Mouse (Mus musculus) midbrain, embryonic 14.5 days (tissue): ENCODE data around the gene Prkca. TPM values are rescaled to one million over a fixed set of nuclear protein-coding genes. Genes with fewer than 3 reads are reported as not detected.
A peak's percentile ranks its signal among the peaks of the same experiment; 100 is the strongest.

Experiments used
- ATAC-seq: fragments of 200-750 bp; cut with Nextera tagmentation; 2 replicates; pipeline ENCODE4 v1.8.0; 2017; ENCODE audit warnings: moderate number of reproducible peaks, moderate library complexity; ENCODE audit not compliant: low FRiP score, low TSS enrichment
- DNase-seq: peaks from one replicate; pipeline ENCODE4 v3.0.0-alpha.2; 2015
- H3K27ac ChIP-seq: fragments of 300-500 bp; sonication (generic); replicated peaks from 2 replicates; pipeline ENCODE4 v1.5.1; 2014; ENCODE audit warnings: mild to moderate bottlenecking, low read depth, low read length, moderate library complexity
- H3K27me3 ChIP-seq: fragments of 300-500 bp; sonication (generic); 2 replicates; pipeline ENCODE4 v1.6.1; 2014; ENCODE audit warnings: low read length, control low read depth, mixed read lengths; ENCODE audit not compliant: control insufficient read depth, insufficient read depth
- H3K36me3 ChIP-seq: fragments of 300-500 bp; sonication (generic); 2 replicates; pipeline ENCODE4 v1.6.1; 2014; ENCODE audit warnings: low read length, control low read depth; ENCODE audit not compliant: control insufficient read depth, insufficient read depth
- H3K4me1 ChIP-seq: fragments of 300-500 bp; sonication (generic); 2 replicates; pipeline ENCODE4 v1.6.1; 2014; ENCODE audit warnings: mild to moderate bottlenecking, antibody characterized with exemption, low read length, control low read depth; ENCODE audit not compliant: control insufficient read depth, insufficient read depth
- H3K4me2 ChIP-seq: fragments of 300-500 bp; sonication (generic); 2 replicates; pipeline ENCODE4 v1.6.1; 2014; ENCODE audit warnings: mild to moderate bottlenecking, low read length, moderate library complexity
- H3K4me3 ChIP-seq: fragments of 300-500 bp; sonication (generic); replicated peaks from 2 replicates; pipeline ENCODE4 v1.5.1; 2014; ENCODE audit warnings: low read depth, low read length
- H3K9ac ChIP-seq: fragments of 300-500 bp; sonication (generic); replicated peaks from 2 replicates; pipeline ENCODE4 v1.6.1; 2014; ENCODE audit warnings: mild to moderate bottlenecking, low read length, moderate library complexity
- H3K9me3 ChIP-seq: fragments of 300-500 bp; sonication (generic); 2 replicates; pipeline ENCODE4 v1.6.1; 2016; ENCODE audit warnings: low read length, control low read depth, mixed read lengths; ENCODE audit not compliant: control insufficient read depth
- whole genome bisulfite sequencing: fragments of 180-500 bp; shearing (Covaris S2); extraction: QIAGEN DNeasy Blood & Tissue Kit; methylation state at CpG from one replicate; pipeline ENCODE4 v1.1.7; 2014; 5-methylcytosine and 5-hydroxymethylcytosine counted together
- polyA plus RNA-seq: library from polyadenylated mRNA; unstranded; fragments of >200 nt; fragmentation: Nextera tagmentation; extraction: Ambion mirVana; gene quantifications from 2 replicates; pipeline ENCODE4 v1.2.1, GENCODE M21; 2014

Gene Prkca
- polyA plus RNA-seq, 1 experiment from 2014 or later: 7.6 TPM

DNA sequence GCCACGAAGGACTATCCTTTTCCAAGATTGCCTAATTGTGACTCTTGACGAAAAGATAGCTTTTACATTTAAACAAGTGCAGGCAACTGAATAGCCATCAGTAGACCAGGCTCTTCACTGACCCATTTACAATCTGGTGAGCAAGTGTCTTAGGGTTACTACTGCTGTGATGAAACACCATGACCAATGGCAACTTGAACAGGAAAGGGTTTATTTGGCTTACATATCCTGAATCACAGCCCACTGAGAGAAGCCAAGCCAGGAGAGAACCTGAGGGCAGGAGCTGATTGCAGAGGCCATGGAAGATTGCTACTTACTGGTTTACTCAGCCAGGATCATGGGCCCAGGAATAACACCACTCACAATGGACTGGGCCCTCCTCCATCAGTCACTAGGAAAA is 1.6 kb upstream of the Prkca start:
- 0 out of 2 replicates have a peak, but pooled peaks cover 3% of the 10 kb centered on the region for H3K27me3 ChIP-seq
- no peak overlapping the region for H3K27ac ChIP-seq
- no peak for ATAC-seq
- no peak for DNase-seq
- no peak overlapping the region for H3K4me2 ChIP-seq
- no peaks in the 10 kb centered on the region for H3K9me3 ChIP-seq
- no peak overlapping the region for H3K9ac ChIP-seq
- peaks cover 13% of the 10 kb centered on the region; the same call in 1 of the 2 replicates for H3K4me1 ChIP-seq
- H3K36me3 ChIP-seq: no peaks in the 10 kb centered on the region
- no peak overlapping the region for H3K4me3 ChIP-seq
- 96% methylated on average over 2 of the region's 2 CpGs for WGBS

DNA sequence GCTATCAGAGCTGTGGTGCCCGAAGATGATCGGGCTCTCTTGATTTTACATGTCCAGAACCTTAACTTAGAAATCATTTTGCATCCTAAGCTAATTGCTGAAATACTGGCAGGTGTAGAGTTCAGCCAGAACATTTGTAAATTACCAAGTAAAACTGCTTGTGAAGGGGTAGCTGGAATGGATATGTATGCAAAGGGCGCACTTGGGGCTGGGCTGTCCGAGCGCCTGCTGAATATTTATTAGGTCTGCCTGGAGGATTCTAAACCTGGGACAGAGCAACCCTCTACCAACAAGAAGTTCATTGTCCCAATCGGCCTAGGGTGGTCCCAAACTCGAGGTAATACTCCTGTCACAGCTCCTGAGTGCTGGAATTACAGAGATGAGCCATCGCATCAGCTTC is 1.0 kb upstream of the Prkca start:
- WGBS: 32% methylated on average over 8 of the region's 8 CpGs
- ATAC-seq (no peak), DNase-seq (peak; percentile 29)
- Histone ChIP-seq H3K9me3 (no peaks in the 10 kb centered on the region), H3K4me3 (peak overlapping the region; percentile 76), H3K4me1 (peaks cover 13% of the 10 kb centered on the region; the same call in 1 of the 2 replicates), H3K9ac (peak overlapping the region; percentile 83), H3K27ac (no peak overlapping the region), H3K36me3 (no peaks in the 10 kb centered on the region), H3K27me3 (0 out of 2 replicates have a peak, but pooled peaks cover 3% of the 10 kb centered on the region), H3K4me2 (peak overlapping the region; percentile 100)

DNA sequence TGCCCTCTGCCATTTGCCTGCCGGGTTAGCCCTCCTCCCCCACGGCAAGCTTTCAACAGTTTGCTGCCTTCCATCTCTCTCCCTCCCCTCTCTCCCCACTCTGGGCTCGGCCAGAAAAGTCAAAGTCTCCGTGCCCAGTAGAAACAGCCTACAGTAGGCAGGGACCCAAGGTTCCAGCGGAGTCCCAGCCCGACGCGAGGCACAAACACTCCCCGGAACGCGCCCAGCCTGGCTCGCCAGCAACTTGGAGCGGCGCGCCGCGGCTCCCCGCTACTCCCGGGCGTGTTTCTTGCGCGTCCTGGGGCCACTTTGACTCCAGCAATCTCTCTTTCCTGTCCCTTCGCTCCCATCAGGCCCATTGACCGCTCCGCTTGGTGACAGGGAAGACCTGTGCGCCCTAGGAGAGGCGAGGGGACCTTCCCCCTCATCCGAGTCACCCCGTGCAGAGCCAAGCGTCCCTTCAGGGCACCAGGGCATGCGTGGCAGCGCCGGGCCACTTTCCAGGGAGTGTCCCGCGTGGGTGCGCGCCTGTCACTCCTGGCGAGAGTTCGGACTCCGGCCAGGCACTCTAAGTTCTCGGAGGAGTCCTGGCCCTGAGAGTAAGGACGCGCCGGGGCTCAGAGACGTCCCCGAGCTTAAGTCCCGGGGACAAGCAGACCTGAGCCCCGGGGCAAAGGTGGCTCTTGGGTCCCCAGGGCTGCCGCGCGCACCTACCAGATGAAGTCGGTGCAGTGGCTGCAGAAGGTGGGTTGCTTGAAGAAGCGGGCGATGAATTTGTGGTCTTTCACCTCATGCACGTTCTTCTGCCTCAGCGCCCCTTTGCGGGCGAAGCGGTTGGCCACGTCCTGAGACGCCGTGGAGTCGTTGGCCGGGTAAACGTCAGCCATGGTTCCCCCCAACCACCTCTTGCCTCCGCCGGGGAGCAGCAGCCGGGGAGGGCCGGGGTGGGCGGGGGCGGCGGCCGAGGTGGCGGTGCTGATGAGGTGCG is 653 bp downstream of the Prkca start, which contains the start of gene Apoh:
TSS of gene Apoh (plus strand) at position 574 of the 988 bp plus-strand sequence.
- Histone ChIP-seq H3K27ac (peak within 1 kb of the TSS; percentile 91), H3K4me1 (peaks cover 13% of the 10 kb centered on the region; the same call in 1 of the 2 replicates), H3K36me3 (no peaks in the 10 kb centered on the region), H3K4me3 (peak within 1 kb of the TSS; percentile 76), H3K9ac (peak within 1 kb of the TSS; percentile 83), H3K4me2 (peak within 1 kb of the TSS; percentile 100), H3K9me3 (no peaks in the 10 kb centered on the region), H3K27me3 (0 out of 2 replicates have a peak, but pooled peaks cover 3% of the 10 kb centered on the region)
- ATAC-seq: peak; percentile 66
- WGBS: under 1% methylated on average over 75 of the region's 75 CpGs
- peak; percentile 65 for DNase-seq

DNA sequence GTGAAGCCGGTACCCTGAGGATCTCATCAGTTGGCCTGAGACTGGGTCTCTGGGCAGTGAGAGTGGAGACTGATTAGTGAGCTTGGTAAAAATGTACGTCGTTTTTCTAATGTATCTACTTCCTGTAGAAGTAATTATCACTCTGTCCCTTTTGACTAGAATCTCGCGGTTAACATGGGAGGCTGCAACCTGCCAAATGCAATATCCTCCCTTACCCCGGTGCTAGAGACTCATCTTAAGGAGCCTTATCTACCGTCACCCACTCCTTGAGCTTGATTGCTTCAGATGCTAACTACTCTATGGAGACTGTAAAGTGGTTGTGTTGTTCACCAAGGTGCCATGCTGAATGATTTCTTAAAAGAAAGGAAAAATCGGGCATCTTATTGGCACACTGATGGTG is 1.9 kb downstream of the Prkca start:
- Histone ChIP-seq H3K9me3 (no peaks in the 10 kb centered on the region), H3K4me1 (peaks cover 13% of the 10 kb centered on the region; the same call in 1 of the 2 replicates), H3K4me2 (peak overlapping the region; percentile 100), H3K36me3 (no peaks in the 10 kb centered on the region), H3K4me3 (peak overlapping the region; percentile 76), H3K27me3 (0 out of 2 replicates have a peak, but pooled peaks cover 3% of the 10 kb centered on the region), H3K9ac (no peak overlapping the region; the same call in 1 of the 2 replicates), H3K27ac (no peak overlapping the region)
- 49% methylated on average over 8 of the region's 8 CpGs for WGBS
- DNase-seq: no peak
- no peak for ATAC-seq

DNA sequence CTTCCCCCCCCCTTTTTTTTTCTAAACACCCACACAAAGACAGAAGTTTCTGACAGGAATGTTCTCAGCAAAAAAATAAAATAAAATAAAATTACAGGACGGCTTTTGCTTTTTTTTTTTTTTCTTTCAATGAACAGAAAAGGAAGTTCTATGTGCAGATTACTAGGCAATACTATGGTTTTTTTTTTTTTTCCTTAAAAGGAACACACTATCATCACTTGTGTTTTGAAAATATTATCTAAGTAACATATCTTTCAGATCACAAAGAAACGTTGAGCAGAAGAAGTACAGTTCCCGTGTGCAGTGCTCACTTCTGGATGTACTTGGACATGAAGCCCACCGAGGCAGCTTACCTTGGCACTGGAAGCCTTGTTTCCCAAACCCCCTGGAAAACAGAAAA is 3.4 kb downstream of the Prkca start:
- Histone ChIP-seq H3K9ac (no peak overlapping the region), H3K36me3 (no peaks in the 10 kb centered on the region), H3K9me3 (no peaks in the 10 kb centered on the region), H3K4me2 (no peak overlapping the region), H3K27me3 (0 out of 2 replicates have a peak, but pooled peaks cover 3% of the 10 kb centered on the region), H3K4me3 (no peak overlapping the region), H3K27ac (no peak overlapping the region), H3K4me1 (peaks cover 13% of the 10 kb centered on the region; the same call in 1 of the 2 replicates)
- DNase-seq (no peak), ATAC-seq (no peak)
- WGBS: 92% methylated on average over 4 of the region's 4 CpGs

DNA sequence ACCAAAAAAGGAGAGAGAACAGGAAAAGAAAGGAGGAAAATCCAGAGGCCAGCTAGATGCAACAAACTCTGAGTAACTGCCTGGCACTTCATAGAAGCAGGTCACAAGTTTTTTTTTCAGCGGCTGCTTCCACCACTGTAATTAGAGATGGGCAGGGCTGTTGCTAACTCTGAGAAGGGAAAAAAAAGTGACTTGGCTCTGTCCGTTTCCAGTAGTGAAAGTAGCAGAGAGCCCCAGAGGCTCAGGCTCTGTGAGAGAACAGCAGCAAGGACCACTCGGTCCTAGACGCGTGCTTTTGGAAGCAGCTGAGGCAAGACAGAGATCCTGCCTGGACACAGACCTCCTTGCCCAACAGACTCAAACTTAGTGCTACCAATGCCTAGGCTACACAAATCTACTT is 7.3 kb downstream of the Prkca start:
- ATAC-seq (no peak), DNase-seq (no peak)
- Histone ChIP-seq H3K9ac (no peak overlapping the region), H3K4me2 (no peak overlapping the region), H3K36me3 (no peaks in the 10 kb centered on the region), H3K4me3 (no peak overlapping the region), H3K27me3 (no peaks in the 10 kb centered on the region), H3K4me1 (no peaks in the 10 kb centered on the region), H3K27ac (no peak overlapping the region), H3K9me3 (no peaks in the 10 kb centered on the region)
- WGBS: 61% methylated on average over 5 of the region's 5 CpGs

DNA sequence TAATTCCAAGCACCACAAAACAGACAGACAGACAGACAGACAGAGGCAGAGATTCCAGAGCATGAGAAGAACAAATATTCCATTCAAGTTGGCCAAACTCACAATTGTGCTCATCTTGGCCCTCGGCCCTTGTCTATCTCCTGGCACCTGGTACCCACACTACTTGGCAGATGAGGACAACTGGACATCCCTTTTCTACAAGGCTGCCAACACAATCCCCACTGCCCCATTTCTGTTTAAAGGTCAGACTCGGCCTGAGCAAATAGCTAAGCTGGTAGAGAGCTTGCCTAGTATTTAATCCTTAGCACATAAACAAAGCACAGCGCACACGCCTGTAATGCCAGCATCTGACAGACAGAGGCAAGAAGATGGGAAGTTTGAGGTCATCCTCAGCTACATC is 8.2 kb downstream of the Prkca start:
- no peaks in the 10 kb centered on the region for H3K9me3 ChIP-seq
- no peak overlapping the region for H3K9ac ChIP-seq
- ATAC-seq (no peak), DNase-seq (no peak)
- WGBS: 85% methylated on average over 4 of the region's 4 CpGs
- H3K4me1 ChIP-seq: no peaks in the 10 kb centered on the region
- H3K27me3 ChIP-seq: no peaks in the 10 kb centered on the region
- H3K4me2 ChIP-seq: no peak overlapping the region
- H3K36me3 ChIP-seq: no peaks in the 10 kb centered on the region
- no peak overlapping the region for H3K4me3 ChIP-seq
- no peak overlapping the region for H3K27ac ChIP-seq

DNA sequence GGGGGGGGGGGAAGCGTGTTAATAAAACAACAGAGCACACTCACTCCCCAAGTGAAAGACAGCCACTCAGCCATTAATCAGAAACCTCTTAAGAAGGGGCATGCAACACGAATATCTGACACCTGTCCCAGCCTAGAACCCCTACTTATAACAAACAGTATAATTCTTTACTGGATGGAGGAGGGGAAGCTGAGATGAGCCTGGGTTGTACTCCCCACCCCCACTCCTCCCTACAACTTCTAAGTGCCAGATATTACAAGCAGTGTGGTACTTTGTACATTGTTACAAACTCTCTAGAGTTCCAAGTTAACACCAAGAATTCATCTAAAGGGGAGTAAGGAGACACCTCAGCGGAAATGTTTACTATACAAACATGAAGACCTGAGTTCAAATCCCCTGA is 9.1 kb downstream of the Prkca start:
- DNase-seq (no peak), ATAC-seq (no peak)
- H3K4me1 ChIP-seq: no peaks in the 10 kb centered on the region
- no peaks in the 10 kb centered on the region for H3K36me3 ChIP-seq
- H3K4me2 ChIP-seq: no peak overlapping the region
- no peaks in the 10 kb centered on the region for H3K9me3 ChIP-seq
- no peak overlapping the region for H3K9ac ChIP-seq
- H3K27ac ChIP-seq: no peak overlapping the region
- no peak overlapping the region for H3K4me3 ChIP-seq
- WGBS: 78% methylated on average over 2 of the region's 3 CpGs
- H3K27me3 ChIP-seq: no peaks in the 10 kb centered on the region
